Mouse (Mus musculus): ENCODE data around the gene Ptbp3.

The Ptbp3 gene

DNA sequence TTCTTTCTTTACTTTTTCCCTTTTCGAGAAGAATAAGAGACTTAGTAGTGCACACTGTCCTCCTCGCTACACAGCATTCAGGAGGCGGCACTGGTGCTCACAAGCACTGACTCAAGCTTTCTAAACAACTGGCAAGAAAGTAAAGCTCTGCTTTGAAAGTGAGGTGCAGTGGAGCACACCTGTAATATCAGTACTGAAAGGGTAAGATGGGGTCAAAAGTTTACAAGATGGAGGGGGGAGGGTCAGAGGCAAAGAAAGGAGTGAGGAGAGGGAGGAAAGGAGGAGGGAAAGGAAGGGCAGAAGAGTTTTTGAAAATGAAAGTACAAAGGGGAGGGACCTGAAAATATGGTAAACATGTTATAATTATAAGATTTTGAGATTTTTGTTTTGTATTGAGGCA is 43.7 kb downstream of the Ptbp3 start:
- DNase-seq (ENCODE audit: low read depth, low spot score): no peak

DNA sequence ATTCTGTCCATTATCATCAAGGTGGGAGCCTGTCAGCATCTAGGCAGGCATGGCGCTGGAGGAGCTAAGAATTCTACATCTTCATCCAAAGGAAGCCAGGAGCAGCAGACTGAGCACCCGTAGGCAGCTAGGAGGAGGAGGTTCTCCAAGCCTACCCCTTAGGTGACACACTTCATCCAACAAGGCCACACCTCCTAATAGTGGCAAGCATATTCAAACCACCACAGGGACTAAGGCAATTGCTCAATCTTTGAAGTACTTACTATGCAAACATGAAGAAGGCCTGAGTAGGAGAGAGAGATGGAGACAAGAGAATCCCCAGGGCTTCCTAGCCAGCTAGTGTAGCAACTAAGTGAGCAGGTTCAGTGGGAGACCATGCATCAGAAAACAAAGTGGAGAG is 58.1 kb downstream of the Ptbp3 start:
- no peak for DNase-seq (ENCODE audit: low read depth, low spot score)

- no peak for DNase-seq (ENCODE audit: low read depth, low spot score)
Measured at GRCm38 (mm10) chr4:59471306-59471705, 77.9 kb downstream of the Ptbp3 start.

- DNase-seq (ENCODE audit: low read depth, low spot score): no peak
Measured at GRCm38 (mm10) chr4:59465449-59465848, 83.7 kb downstream of the Ptbp3 start.

- no peak for DNase-seq (ENCODE audit: low read depth, low spot score)
Measured at GRCm38 (mm10) chr4:59464661-59465060, 84.5 kb downstream of the Ptbp3 start.

GRCm38 (mm10) chr4:59462494-59462893 is 86.7 kb downstream of the Ptbp3 start:
- DNase-seq (ENCODE audit: low read depth, low spot score): no peak

DNA sequence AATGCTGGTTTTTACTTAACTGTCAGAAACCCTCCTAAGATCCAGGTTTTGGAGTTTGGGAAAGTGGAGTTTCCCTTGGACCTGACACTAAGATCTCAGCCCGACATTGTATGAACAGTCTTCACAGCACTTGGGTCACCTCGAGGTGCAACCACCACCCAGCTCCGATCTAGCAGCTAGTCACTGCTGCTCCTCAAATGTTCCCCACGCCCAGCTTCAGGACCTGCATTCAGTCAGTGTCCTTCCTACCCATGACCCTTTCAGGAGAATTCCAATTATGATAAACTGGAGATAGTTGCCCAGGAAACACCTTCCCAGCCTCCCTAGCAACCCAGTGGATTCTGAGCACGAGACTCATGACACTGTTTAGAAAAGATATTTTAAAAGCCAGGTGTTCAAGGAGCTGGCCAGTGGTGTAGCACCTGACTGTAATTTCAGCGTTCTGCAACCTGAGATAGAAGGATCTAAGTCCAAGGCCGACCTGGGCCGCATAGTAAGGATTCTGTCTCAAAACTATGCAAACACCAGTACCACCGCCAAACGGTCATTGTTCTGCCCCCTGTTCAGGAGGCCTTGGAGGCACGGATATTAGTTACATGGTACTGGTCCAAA is 87.9 kb downstream of the Ptbp3 start:
- DNase-seq (ENCODE audit: low read depth, low spot score): no peak

DNA sequence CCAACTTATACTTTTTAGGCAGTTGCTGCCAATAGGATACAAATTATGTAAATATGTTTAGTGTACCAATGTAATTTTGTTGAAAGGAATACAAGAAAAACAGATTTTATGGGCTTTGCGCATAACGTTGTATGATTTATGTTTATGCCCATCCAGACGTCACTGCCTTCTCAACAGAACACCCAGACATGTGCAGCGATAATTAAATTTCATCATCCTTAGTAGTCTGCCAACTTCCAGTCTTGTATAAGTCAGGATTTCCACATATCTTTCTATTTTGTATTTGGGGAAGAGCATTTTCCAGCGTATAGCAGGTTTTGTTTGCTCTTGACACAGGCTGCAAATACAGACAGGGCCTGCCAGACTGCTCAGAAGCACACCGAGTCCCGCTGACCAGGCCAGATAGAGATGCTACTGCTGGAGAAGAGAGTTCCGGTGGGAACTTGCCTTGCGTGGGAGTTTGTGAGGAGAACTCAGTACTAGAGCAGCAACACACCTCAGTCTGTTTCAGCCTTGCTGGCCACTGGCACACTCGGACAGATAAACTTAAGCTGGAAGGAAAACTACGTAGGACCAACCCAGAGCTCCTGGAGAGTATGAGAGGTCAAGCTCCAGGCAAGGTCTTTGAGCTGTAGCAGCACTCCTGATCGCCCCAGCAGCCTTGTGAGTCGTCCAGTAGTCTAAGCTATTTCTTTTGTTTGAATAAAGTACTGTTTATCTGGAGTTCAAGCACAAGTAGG is 89.8 kb downstream of the Ptbp3 start:
- DNase-seq (ENCODE audit: low read depth, low spot score): no peak

GRCm38 (mm10) chr4:59457941-59458340 is 91.2 kb downstream of the Ptbp3 start:
- no peak for DNase-seq (ENCODE audit: low read depth, low spot score)

DNA sequence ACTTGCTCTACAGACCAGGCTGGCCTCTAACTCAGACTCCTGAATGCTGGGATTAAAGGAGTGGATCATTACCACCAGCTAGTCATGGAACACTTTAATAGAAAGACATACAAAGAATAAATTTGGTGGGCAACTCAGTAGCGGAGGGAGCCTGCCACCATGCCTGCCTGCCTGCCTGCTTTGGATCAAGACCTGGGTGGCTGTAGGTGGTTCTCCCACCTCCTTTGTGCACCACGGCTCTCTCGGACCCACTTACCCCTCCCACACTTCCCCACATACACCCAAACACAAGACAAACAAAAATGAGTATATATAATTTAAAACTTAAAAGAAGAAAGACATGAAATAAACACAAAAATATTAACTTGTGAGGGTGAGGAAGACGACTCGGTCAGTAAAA is 92.1 kb downstream of the Ptbp3 start:
- no peak for DNase-seq (ENCODE audit: low read depth, low spot score)

DNA sequence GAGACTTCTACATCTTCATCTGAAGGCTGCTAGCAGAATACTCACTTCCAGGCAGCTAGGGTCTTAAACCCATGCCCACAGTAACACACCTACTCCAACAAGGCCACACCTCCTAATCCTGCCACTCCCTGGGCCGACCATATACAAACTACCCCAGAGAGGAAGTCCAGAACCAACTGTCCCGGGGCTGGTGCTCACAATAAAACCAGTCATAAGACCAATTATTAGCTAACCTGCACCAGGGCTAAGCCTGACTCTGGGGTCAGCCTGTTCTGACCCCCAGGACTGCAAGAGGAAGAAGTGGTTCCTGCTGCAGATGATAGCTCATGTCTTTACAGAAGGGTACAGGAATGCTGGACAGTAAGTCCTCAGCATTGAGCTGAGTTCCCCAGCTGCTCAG is 93.7 kb downstream of the Ptbp3 start:
- DNase-seq (ENCODE audit: low read depth, low spot score): no peak

GRCm38 (mm10) chr4:59454046-59454445 is 95.1 kb downstream of the Ptbp3 start:
- no peak for DNase-seq (ENCODE audit: low read depth, low spot score)

DNA sequence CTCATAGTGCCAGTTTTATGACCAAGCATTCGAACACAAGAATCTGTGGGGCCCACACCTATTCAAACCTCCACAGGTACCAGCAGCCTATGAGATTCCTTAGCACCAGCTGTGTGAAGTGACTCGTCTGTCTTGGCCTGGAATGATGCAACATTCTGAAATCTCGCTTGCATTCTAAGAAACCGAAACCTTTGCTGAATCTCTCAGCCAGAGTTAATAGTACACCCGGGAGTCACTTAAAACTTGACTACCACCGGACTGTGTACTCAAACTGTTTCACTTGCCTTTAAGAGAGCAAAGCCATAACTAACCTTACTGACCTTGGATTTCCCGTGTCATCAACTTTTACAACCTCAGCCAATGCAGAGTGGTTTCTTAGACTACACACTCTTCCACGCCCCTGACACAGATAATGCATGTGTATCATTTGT is 96.6 kb downstream of the Ptbp3 start:
- no peak for DNase-seq (ENCODE audit: low read depth, low spot score)

DNA sequence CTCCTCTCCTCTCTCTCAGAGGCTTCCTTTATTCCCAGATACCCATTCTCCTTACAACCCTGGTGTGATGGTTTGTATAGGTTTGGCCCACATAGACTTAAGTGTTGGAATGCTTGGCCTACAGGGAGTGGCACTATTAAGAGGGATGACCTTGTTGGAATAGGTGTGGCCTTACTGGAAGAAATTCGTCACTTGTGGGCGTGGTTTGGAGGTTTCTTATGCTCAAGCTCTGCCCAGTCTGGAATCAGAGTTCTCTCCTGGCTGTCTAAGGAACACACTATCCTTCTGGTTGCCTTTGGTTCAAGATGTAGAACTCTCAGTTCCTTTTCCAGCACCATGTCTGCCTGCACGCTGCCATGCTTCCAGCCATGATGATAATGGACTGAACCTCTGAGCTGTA is 98.3 kb downstream of the Ptbp3 start:
- DNase-seq (ENCODE audit: low read depth, low spot score): peak; percentile 18

- no peak for DNase-seq (ENCODE audit: low read depth, low spot score)
Measured at GRCm38 (mm10) chr4:59450234-59450854, 98.8 kb downstream of the Ptbp3 start.

DNA sequence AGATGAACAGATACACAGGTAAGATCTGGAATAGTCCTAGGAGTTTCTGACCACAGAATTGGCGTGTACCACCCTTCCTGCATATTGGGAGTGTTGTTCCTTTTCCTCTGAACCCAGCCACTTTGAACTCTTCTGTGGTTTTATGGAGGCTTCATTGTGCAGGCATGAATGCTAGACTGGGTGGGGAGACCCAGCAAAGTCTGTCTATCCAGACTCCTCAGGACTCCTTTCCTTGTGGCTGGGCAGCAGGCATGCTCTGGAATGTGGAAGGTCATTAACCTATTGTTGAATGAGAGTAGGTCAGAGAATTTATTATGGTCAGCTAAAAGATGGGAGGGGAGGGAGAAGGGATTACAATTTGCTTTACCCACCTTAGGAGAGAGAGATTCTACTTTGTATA is 101.9 kb downstream of the Ptbp3 start:
- no peak for DNase-seq (ENCODE audit: low read depth, low spot score)

DNA sequence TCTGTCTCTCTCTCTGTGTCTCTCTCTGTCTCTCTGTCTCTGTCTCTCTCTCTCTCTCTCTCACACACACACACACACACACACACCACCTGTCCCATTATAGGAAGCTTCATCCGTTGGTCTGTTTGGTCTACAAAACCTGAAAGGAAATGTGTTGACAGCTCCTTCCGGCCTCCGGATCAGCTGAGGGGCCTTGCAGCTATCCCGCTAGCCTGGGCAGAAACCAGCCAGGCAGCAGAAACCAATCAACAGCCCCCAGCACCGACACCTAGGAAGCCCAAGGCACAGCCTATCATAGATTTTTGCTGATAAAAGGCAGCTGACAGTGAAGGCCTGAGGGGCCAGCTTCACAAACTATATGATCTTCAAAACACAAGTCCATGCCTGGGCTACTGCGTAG is 103.6 kb downstream of the Ptbp3 start:
- DNase-seq (ENCODE audit: low read depth, low spot score): no peak

DNA sequence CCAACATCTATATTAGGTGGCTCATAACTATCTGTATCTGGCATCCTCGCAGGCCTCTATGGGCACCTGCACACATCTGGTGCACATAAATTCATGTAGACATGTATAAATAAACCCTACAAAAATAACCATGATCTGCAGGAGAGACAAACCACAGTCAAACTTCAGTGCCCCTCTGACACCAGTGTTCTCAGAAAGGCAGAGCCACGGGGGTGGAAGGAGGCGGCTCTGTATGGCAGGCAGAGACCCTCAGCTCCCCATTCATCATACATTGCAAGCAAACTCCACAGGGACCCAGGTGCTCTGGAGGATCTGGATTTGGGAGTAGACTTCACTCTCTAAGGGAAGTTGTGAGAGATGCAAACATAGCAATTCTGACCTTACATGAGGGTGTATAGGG is 104.2 kb downstream of the Ptbp3 start:
- DNase-seq (ENCODE audit: low read depth, low spot score): no peak

- no peak for DNase-seq (ENCODE audit: low read depth, low spot score)
Measured at GRCm38 (mm10) chr4:59444085-59444484, 105.1 kb downstream of the Ptbp3 start.

DNA sequence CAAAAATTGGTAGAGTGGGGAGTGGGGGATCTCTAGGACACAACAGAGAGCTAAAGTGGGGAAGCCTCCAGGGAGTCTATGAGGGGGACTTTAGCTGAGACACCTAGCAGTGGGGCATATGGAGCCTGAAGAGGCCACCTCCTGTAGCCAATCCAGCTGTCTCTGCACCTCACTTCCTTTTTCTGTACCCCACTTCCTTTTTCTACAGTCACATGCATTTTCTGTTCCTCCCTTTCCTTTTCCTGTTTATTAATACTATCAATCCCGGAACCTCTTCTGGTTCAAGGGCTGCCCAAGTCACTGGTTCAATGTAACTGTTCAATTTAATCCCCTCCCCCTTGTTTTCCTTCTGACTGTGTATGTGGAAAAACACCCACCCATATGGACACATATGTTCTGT is 107.9 kb downstream of the Ptbp3 start:
- DNase-seq (ENCODE audit: low read depth, low spot score): no peak

DNA sequence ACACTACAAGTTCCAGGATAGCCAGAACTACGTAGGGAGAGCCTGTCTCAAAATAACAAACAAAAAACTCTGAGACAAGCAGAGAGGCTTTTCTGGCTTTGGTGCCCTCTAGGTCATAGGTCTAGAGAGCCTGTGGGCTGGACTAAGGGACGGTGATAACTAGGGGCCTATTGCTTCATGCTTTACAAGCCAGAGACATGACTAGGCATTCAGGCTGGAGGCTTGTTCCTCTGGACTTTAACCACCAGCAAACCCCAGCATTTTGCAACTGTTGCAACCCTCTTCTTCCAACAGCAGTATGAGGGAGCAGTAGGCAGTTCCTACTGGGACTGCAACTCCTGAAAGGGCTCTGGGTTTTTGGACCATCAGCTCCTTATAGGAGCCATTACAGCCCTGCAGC is 109.2 kb downstream of the Ptbp3 start:
- no peak for DNase-seq (ENCODE audit: low read depth, low spot score)

DNA sequence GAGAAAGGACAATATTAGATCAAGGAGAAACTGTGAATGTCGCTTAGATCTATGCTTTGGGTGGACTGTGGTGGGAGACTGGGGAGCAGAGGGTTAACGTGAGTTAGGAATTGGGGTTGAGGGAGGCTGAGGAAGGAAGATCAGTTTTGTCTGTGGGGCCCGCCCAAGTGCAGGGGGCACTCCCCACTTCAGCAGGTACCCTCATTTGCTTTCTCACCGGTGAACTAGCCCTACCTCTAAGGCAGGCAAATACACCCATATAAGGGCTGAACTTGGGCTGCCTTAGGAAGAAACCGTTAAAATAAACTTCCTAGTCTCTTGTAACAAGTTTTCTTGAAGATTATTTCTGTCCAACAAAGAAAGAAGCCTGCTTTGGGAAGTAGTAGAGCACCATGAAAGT is 110.1 kb downstream of the Ptbp3 start:
- DNase-seq (ENCODE audit: low read depth, low spot score): no peak
